Mouse (Mus musculus) stomach, adult 2 months (tissue): Measurements from ENCODE around the gene Krt88. TPM values are rescaled to one million over a fixed set of nuclear protein-coding genes. Genes with fewer than 3 reads are reported as not detected.

Experiments
- polyA plus RNA-seq: library from polyadenylated mRNA; depleted of rRNA; stranded (reverse); fragments of >200 nt; gene quantifications from 2 replicates; pipeline ENCODE4 v1.2.3, GENCODE M21; 2012; rRNA removed

Gene Krt88
- not detected in 2 replicates for polyA plus RNA-seq

GRCm38 (mm10) chr15:101447444-101447843, at the start of gene Krt88:
Krt88 (plus strand) TSS chr15:101447744.

DNA sequence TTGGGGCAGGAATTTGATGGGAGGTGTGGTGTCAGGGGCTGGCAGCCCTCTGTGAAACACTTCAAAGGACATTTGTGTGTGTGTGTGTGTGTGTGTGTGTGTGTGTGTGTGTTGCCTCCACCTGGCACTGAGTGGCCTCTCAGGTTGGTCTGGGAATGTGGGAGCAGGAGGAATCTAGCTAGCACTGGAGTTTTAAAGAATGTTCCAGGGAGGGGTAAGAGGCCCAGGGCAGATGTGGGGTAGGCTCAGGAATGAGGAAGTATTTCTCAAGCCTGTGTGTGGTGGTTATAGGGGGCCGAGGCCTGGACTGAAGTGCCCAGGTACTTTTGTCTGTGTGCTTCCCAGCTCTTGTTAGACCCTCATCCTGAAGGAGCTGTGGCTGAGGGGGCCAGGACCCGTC, 36.8 kb upstream of the Krt88 start, which contains the start of gene Krt7:
Krt7 (plus strand) TSS at position 269 of the 400 bp plus-strand sequence.

GRCm38 (mm10) chr15:101438555-101438954, 9.0 kb upstream of the Krt88 start, which contains the start of gene Krt87:
Krt87 (minus strand) TSS chr15:101438804.

GRCm38 (mm10) chr15:101463651-101464050, 16.1 kb downstream of the Krt88 start, which contains the start of gene Krt81:
Krt81 (minus strand) TSS chr15:101463751.

DNA sequence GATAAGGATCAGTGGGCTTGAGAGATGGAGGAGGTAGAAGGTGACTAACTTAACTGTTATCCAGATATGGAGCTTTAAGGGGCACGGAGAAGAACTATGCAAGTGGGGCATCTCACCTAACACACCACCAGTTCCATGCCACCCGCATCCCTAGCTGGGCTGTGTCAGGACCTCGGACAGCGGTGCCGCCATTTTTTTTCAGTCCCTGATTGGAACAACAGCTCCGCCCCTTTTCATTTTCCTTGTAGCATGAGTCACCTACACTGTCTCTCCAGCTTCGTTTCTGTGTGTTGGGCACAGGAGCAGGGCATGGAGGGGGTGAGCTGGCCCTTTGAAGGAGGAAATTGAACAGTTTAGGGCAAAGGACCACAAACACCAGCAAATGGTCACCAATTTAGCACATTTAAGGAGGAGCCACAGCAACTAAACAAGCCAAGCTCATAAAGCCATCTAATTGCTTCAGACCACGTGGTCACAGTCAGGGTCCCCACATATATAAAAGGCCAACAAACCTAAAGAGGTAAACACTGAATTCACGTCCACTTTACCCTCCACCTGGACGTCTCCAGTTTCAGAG, 25.5 kb downstream of the Krt88 start, which contains the start of gene Krt86:
Krt86 (plus strand) TSS at position 527 of the 577 bp plus-strand sequence.

GRCm38 (mm10) chr15:101491431-101491830, 43.9 kb downstream of the Krt88 start, which contains the start of gene Krt83:
Krt83 (minus strand) TSS chr15:101491512.

Other genes with a start within 250 kb of the Krt88 start
- gene Grasp, start 223.6 kb upstream of the Krt88 start, polyA plus RNA-seq = 7.5 and 12.5 TPM in 2 replicates
- 6.7 and 8.3 TPM in 2 replicates for gene Nr4a1, start 193.5 kb upstream of the Krt88 start, polyA plus RNA-seq
- 19.1 and 20.5 TPM in 2 replicates for gene Atg101, start 163.5 kb upstream of the Krt88 start, polyA plus RNA-seq
- 0.53 and 0.61 TPM in 2 replicates for gene 6030408B16Rik, start 154.5 kb upstream of the Krt88 start, polyA plus RNA-seq
- 29.1 and 37.8 TPM in 2 replicates for gene Krt80, start 77.6 kb upstream of the Krt88 start, polyA plus RNA-seq
- 49.2 and 61.5 TPM in 2 replicates for gene Krt7, start 36.7 kb upstream of the Krt88 start, polyA plus RNA-seq
- 0.04 and 0.14 TPM in 2 replicates for gene Krt87, start 8.9 kb upstream of the Krt88 start, polyA plus RNA-seq
- not detected in 2 replicates for gene Krt81, start 16.0 kb downstream of the Krt88 start, polyA plus RNA-seq
- gene Krt86, start 25.7 kb downstream of the Krt88 start, polyA plus RNA-seq = 0.08 TPM in 1 of 2 replicates, not detected in the other
- 0.15 TPM in 1 of 2 replicates, not detected in the other for gene Krt83, start 43.8 kb downstream of the Krt88 start, polyA plus RNA-seq
- not detected in 2 replicates for gene Gm49425, start 69.5 kb downstream of the Krt88 start, polyA plus RNA-seq
- gene Krt84, start 85.1 kb downstream of the Krt88 start, polyA plus RNA-seq = 0.26 and 0.28 TPM in 2 replicates
- not detected in 2 replicates for gene Krt82, start 102.9 kb downstream of the Krt88 start, polyA plus RNA-seq
- gene Krt90, start 115.2 kb downstream of the Krt88 start, polyA plus RNA-seq = 0.11 and 0.24 TPM in 2 replicates
- 0.73 and 0.98 TPM in 2 replicates for gene Krt75, start 126.2 kb downstream of the Krt88 start, polyA plus RNA-seq
- not detected in 2 replicates for gene Gm5414, start 180.4 kb downstream of the Krt88 start, polyA plus RNA-seq
- gene Gm5478, start 199.6 kb downstream of the Krt88 start, polyA plus RNA-seq = not detected in 2 replicates
- gene Krt6b, start 232.5 kb downstream of the Krt88 start, polyA plus RNA-seq = 22.6 and 22.8 TPM in 2 replicates
- 10.0 and 18.7 TPM in 2 replicates for gene Krt6a, start 246.6 kb downstream of the Krt88 start, polyA plus RNA-seq